Mouse (Mus musculus) c-Kit-positive CD71-positive TER-119-negative erythroid progenitor cells, embryonic 14.5 days (primary cell): ENCODE measurements around the gene Socs5.

ENCODE experiments used
- DNase-seq: peaks from one replicate; pipeline ENCODE4 v3.0.0-alpha.2; 2013; ENCODE audit warnings: low read depth

Gene Socs5

DNA sequence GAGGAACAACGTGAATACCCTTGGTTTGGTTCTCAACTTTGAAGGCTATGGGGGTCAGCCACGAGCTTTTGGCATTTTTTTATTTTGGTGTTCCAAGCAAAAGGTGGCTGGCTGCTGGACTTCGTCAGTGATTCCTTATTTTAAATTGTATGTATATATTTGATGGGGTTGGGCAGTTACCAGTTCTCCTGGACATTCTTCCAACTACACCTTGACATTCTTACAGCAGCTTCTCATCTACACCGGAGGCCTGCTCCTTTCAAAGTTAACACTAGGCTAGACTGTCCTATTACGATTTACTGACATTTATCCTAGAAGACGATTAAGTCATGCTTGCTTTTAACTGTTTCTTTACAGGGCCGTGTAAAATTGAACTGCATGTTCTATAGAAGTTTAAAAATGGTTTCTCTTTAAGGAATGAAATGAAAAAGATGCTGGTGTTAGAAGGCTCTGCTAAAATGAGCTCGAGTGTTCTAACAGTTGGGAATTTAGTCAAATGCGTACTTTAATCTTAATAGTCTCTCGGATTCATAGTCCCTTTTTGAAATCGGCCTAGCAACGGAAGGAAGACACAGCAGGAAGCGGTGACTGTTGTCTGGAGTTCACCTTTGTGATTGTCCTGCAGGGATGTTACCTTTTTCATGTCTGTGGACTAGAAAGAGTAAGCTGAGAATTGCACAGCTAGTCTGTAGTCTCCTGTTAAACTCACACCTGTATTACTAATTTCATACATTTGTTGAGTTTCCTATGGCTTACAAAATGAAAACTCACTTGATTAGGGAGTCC lies 1.2 kb downstream of the Socs5 start:
- DNase-seq, result no peak

GRCm38 (mm10) chr17:87109504-87109903 lies 2.0 kb downstream of the Socs5 start:
- DNase-seq, result no peak

DNA sequence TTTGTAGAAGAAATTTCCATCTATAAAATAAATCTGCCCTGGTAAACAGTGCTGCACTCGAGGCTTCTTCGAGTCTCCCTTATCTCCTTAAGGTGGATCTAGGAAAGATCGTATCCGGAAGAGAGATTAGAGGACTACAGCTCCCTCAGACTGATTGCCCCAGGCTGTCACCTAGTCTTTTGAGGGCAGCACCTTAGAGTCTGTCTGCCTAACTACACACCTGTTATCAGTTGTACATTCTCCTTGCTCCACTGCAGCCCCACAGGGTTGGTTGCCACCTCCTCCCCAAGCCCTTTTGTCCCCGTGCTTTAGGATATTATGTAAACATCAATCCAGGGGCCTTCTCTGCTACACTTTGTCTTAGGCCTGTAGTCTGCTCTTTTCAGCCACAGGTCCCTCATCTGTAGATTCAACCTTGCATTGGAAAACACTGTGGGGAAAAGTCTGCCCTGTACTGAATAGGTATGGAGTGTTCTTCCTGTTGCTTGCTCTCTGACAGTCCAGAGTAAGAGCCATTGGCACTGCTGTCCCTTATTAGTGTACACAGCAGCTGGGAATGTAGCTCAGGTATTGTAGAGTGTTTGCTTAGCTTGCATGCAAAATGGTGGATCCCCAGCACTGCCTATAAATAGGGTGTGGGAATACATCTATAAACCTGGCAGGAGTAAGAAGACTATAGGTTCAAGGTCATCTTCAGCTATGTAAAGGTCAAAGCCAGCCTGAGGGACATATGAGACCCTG lies 5.5 kb downstream of the Socs5 start:
- DNase-seq, result no peak

DNA sequence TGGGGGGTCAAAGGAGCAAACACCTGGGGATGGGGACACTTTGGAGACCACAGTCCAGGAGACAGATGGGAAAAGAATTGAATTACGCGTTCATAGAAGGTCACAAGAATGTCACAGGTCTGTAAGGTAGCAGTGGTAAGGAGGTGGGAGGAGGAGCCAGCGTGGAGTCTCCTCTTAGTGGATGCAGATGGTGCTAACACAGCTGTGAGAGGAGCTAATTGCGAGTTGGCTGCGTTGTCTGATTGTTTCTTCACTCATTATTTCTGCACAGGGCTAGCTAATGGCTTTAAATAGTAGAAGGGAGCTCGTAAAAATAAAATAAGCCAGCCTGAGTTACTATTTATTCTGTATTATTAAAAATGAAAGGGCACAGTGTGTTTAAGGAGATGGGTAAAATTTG lies 8.1 kb downstream of the Socs5 start:
- DNase-seq, result no peak

DNA sequence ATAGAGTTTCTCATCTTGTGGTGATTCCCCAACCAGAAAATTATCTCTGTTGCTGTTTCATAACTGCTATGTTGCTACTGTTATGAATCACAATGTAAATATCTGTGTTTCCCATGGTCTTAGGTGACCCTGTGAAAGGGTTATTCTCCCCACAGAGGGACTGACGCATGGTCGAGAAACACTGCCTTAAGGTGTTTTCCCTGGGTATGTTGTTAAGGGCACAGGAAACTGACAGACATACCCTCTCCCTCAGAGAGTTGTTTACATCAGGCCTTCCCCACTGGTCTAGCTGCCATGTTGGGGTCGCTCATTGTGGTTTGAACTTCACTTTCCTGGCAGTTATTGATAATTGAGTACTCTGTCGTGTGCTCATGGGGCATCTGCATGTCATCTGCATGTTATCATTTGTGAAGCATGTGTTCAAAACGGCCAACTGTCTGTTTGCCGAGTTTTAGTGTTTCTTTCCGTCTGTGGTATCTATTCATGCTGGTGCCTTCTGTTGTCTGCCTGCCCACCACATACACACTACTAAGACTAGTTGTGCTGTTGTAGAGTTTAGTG lies 11.6 kb downstream of the Socs5 start:
- peak; percentile 36 for DNase-seq

DNA sequence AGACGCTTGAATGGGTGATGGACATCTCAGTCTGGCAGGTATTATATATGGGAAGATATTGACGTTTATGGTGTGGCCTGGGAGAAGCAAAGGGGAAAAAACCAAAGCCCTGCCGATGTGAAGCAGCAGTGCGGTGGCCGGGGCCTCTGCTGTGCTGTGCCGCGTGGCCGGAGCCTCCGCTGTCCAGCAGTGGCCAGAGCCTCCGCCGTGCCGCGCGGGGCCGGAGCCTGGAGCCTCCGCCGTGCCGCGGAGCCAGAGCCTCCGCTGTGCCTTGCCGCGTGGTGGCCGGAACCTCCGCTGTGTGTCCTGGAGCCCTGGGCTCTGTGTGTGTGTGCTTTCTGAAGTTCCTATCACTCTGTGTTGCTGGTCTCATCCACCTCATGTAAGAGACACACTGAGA lies 17.9 kb downstream of the Socs5 start:
- DNase-seq, result no peak

DNA sequence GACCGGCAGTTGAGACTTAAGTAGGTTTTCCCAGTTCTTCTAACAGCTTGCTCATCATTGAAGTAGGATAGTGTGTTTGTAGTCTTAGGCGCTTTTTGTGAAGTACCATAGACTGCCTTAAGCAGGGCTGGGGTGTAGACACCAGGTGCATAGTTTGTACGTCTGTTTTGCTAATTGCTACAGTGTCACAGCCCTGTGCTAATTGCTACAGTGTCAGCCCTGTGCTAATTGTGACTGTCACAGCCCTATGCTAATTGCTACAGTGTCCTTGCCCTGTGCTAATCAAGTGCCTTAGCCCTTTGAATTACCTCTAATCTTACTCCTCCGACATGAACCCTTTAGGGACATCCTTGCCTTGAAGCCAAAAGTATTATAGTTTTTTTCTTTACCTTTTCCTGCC lies 24.8 kb downstream of the Socs5 start:
- DNase-seq, result no peak

DNA sequence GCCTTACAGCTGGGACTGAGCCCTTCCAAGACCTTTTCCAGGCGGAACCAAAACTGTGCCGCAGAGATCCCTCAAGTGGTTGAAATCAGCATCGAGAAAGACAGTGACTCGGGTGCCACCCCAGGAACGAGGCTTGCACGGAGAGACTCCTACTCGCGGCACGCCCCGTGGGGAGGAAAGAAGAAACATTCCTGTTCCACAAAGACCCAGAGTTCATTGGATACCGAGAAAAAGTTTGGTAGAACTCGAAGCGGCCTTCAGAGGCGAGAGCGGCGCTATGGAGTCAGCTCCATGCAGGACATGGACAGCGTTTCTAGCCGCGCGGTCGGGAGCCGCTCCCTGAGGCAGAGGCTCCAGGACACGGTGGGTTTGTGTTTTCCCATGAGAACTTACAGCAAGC lies 26.3 kb downstream of the Socs5 start:
- no peak for DNase-seq

DNA sequence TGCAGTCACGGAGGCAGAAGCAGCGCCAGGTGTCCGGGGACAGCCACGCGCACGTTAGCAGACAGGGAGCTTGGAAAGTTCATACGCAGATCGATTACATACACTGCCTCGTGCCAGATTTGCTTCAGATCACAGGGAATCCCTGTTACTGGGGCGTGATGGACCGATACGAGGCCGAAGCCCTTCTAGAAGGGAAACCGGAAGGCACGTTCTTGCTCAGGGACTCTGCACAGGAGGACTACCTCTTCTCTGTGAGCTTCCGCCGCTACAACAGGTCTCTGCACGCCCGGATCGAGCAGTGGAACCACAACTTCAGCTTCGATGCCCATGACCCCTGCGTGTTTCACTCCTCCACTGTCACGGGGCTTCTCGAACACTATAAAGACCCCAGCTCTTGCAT lies 27.2 kb downstream of the Socs5 start:
- DNase-seq, result no peak

DNA sequence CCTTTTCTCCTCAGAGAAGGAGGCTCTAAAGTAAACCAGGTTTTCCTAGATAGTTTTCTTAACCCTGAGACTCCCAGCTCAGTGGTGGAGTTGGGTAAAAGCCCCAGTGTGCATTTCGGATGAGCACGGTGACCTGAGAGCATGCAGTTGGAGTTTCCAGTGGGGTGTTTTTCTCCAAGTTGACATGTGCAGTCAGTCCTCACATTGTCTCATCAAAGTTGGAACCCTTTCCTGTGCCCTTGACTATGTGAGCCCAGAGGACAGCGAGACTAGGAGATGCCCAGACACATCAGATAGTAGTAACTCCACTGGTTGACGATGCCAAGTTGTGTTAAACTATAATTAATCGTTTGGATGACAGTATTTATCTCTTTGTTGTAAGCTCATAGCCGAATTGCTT lies 28.3 kb downstream of the Socs5 start:
- DNase-seq, result no peak

GRCm38 (mm10) chr17:87141188-87141935 lies 33.9 kb downstream of the Socs5 start:
- DNase-seq, result no peak

- DNase-seq, result no peak
Observed at GRCm38 (mm10) chr17:87142271-87142670, 34.8 kb downstream of the Socs5 start.

GRCm38 (mm10) chr17:87143186-87143585 lies 35.7 kb downstream of the Socs5 start:
- no peak for DNase-seq

DNA sequence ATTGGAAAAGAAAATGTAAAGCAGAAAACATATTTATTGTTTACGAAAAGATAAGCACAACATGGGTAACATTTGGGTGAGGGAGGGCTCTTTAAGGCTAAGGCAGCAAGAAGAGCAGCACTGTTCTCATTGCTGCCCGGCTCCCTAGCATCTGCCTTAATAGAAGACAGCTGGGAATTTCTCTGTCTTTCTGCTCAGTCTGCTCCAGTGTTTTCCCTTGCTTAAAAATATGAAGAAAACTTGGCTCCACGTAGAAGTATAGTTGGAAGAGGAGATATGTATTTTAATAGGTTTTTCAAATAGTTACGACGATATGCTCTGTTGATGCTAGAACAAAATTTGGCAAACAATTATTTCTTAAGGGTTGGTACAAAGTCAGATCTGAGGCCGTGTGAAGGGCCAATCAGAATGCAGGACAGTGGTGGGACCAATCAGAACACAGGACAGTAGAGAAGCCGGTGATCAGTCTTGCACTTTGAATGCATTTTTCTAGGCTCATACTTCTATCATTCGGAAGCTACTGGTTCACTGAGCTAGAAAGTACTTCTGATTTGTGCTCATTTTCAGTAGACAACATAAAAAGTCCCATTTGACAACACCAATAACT lies 39.0 kb downstream of the Socs5 start:
- DNase-seq, result no peak

DNA sequence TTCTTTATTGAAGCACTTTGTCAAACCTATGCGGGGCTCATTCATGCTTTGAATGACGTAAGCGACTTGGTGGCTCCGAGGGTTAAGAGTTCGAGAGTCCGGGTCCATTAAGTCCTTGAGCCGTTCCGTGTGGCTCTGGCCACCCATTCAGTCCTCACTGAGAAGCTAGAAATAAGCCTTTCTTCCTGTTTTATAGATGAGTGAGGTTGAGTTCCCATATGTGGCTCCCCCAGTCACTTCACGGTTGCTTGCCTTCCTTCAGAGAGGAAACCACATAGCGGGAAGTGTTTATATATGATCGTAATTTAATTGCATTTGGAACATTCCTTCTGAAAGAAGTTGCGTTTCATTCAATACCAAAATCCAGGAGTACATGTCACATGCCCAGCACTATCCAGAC lies 42.3 kb downstream of the Socs5 start:
- DNase-seq, result no peak

- no peak for DNase-seq
Observed at GRCm38 (mm10) chr17:87152984-87153383, 45.5 kb downstream of the Socs5 start.

- no peak for DNase-seq
Observed at GRCm38 (mm10) chr17:87155664-87156063, 48.2 kb downstream of the Socs5 start.

DNA sequence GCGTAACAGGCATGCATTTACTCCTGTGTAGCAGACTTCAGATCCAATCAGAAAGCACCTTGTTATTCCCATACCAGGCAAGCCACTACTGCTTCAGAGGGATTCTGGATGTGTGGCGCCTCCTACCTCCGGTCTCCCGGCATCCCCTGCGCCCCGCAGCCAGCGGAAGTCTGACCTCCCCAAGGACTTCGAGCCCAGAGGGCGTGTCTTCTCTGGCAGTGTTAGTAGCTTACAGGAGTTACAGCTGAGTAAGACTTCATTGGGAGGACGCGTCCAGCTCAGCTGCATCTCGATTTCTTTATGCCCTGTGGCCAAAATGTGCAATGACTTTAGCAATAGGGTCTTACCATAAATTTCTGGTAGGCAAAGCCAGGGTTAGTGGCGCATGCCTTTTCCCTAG lies 50.3 kb downstream of the Socs5 start:
- no peak for DNase-seq

GRCm38 (mm10) chr17:87158597-87158996 lies 51.1 kb downstream of the Socs5 start:
- DNase-seq, result no peak

- no peak for DNase-seq
Observed at GRCm38 (mm10) chr17:87160270-87160669, 52.8 kb downstream of the Socs5 start.

DNA sequence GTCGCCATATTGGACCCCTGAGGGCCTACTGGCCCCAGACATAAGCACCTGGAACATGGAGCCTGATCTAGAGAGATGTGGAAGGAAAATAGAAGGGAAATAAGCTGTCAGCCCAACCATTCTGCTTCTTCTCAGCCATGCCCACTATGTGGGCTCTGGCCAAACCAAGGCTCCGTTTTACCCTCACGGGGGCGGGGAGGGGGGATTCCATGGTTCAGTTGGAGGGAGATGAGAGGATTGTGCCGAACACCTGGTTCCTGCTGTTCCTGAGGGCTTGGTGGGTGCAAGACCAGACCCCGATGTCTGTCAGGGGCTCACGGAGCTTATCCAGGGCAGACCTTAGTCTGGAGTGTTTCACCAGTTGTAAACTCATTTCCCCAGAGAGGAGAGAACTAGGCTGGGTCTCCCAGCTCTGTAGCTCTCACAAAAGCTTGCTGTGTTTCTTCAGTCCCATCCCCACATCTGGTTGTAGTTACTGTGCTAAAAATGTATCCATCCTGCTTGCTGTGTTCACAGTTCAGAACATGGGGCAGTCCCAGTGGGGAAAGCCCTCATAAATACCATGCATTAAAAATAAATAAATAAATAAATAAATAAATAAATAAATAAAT lies 56.9 kb downstream of the Socs5 start:
- no peak for DNase-seq

DNA sequence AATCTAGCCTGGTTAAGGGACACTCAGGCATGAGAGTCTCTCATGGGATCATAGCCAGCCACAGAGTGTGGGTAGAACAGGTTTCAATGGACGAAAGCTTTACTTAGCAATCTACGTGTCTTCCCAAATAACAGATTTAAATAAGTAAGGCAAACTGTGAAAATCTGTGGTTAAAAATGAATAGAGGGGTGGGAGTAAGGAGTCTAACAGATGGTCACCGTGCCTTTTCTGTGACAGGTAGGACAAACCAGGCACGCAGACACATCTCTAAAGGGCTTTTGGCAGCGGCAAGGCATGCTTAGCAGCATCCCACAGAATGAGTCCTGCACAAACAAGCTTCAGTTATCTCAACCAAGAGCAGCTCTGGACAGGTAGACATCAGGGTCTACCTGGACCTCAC lies 59.9 kb downstream of the Socs5 start:
- DNase-seq, result no peak
